Mouse (Mus musculus) megakaryocyte, embryonic 14.5 days (primary cell): ENCODE results near the gene Ell. TPM values are rescaled to one million over a fixed set of nuclear protein-coding genes. Genes with fewer than 3 reads are reported as not detected.

Experiments
- H3K27me3 ChIP-seq: replicated peaks from 2 replicates; pipeline ENCODE3; 2012; ENCODE audit warnings: inconsistent platforms
- H3K36me3 ChIP-seq: replicated peaks from 2 replicates; pipeline ENCODE3; 2012; ENCODE audit warnings: low read length, inconsistent platforms, mixed read lengths
- H3K4me1 ChIP-seq: 2 replicates; pipeline ENCODE4 v1.6.1; 2012; ENCODE audit warnings: inconsistent platforms
- H3K4me3 ChIP-seq: replicated peaks from 2 replicates; pipeline ENCODE3; 2012; ENCODE audit warnings: moderate library complexity, mild to moderate bottlenecking, inconsistent platforms
- H3K9me3 ChIP-seq: 2 replicates; pipeline ENCODE4 v1.6.1; 2012; ENCODE audit warnings: inconsistent platforms
- FLI1 ChIP-seq: IDR thresholded peaks from 2 replicates; pipeline ENCODE4 v1.6.1; 2012; ENCODE audit warnings: low read length, inconsistent platforms, mixed read lengths
- GATA1 ChIP-seq: IDR thresholded peaks from 3 replicates; pipeline ENCODE4 v1.6.1; 2012; ENCODE audit warnings: mixed read lengths, low read length, inconsistent platforms, borderline replicate concordance
- polyA plus RNA-seq: library from polyadenylated mRNA; stranded (reverse); fragments of >175 nt; gene quantifications from 2 replicates; pipeline ENCODE4 v1.2.3, GENCODE M21; 2012; ENCODE audit warnings: low replicate concordance; ENCODE audit not compliant: insufficient read depth

Gene Ell
- polyA plus RNA-seq, 1 experiment, result 58.8 TPM

DNA sequence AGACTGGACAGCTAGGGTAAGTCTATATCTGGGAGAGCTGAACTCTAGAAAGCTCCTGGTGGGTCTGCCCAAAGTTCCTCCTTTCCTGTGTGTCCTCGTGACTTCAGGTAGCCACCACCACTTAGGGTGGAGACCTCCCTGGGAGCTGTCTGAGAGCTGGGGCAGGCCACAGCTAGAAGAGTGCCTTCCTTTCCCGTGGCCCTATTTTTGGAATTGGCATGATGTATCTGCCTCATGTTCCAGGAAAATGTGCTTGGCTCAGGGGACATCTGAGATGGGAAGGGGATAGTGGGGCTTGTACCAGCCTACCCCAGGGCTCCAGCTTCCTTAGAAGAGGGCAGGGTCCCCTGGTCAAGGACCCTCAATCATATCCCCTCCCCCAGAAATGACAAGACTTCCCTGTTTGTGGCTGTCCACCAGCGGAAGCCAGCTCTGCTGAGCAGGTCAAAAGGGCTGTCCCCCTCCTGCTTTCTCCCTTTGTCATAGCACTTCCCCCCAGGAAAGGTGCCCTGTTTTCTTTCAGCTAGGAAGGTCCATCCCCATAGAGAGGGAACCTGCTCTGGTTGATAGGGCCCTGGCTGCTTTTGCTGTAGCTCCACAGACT is 12.4 kb downstream of the Ell start:
- peaks cover 75% of the 10 kb centered on the region for H3K36me3 ChIP-seq
- H3K4me1 ChIP-seq, result peaks cover 99% of the 10 kb centered on the region
- TF ChIP-seq FLI1 (no peak), GATA1 (no peak)

GRCm38 (mm10) chr8:70552836-70553235 is 13.6 kb downstream of the Ell start:
- Histone ChIP-seq H3K4me3 (peak overlapping the region; percentile 83), H3K27me3 (no peaks in the 10 kb centered on the region), H3K4me1 (peaks cover 99% of the 10 kb centered on the region), H3K9me3 (no peaks in the 10 kb centered on the region), H3K36me3 (peaks cover 78% of the 10 kb centered on the region)
- TF ChIP-seq FLI1, result no peak
- TF ChIP-seq GATA1, result no peak

More for the DNA sequence above, 12.4 kb downstream of the Ell start:
- Histone ChIP-seq H3K27me3 (no peaks in the 10 kb centered on the region), H3K4me3 (peak overlapping the region; percentile 83), H3K9me3 (no peaks in the 10 kb centered on the region)

- peaks cover 74% of the 10 kb centered on the region for H3K36me3 ChIP-seq
- H3K4me3 ChIP-seq, result peak overlapping the region; percentile 67
- TF ChIP-seq FLI1 (no peak), GATA1 (no peak)
- H3K9me3 ChIP-seq, result no peaks in the 10 kb centered on the region
- peaks cover 99% of the 10 kb centered on the region for H3K4me1 ChIP-seq
- H3K27me3 ChIP-seq, result no peaks in the 10 kb centered on the region
Observed at GRCm38 (mm10) chr8:70553740-70554139, 14.5 kb downstream of the Ell start.

DNA sequence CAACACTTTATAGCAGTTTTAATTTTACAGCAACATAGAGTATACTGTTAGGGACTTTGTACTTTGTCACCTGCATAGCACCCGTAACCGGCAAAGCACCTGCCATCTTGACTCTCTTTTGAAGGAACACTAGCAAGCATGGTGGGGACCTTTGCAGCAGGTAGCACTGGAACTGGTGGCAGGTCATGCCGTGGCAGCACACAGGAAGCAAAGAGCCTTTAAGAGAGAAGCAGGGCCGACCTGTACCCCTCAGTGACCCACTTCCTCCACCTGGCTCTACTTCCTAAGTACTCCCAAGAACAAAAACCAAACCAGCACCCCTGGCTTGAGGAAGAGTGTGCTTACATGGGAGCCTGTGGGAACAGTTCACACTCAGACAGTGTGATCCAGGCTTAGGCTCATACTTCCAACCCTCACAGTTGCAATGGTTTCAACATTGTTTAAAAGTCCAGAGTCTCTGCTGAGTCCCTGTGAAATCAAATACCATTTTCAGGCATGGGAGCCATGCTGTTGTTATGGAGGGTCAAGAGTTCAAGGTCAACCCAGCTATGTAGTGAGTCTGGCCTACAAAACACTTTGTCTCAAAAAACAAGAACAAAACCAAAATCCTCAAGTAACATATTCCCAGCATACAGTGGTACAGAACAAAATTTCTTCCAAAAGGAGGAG is 16.0 kb downstream of the Ell start:
- H3K4me3 ChIP-seq, result no peak overlapping the region
- no peaks in the 10 kb centered on the region for H3K9me3 ChIP-seq
- H3K27me3 ChIP-seq, result no peaks in the 10 kb centered on the region
- H3K4me1 ChIP-seq, result peaks cover 99% of the 10 kb centered on the region
- no peak for TF ChIP-seq FLI1
- TF ChIP-seq GATA1, result no peak
- peaks cover 84% of the 10 kb centered on the region for H3K36me3 ChIP-seq

DNA sequence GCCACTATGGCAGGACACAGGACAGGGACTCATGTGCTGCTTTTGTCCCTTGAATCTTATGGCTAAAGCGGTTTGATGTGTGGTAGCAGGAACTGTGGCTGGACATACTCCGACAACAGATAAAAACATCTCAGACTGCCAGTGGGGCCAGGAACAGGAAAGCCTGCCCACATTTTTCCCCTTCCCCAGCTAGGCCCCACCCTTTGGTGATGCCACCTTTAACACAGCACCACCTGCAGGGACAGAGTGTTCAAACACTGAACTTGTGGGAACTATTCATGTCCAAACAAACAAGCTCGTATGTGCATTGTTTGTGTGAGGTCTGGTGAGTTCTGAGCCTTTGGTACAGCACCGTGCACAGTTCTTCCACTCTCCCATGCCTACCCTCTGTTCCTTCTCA is 19.1 kb downstream of the Ell start:
- TF ChIP-seq GATA1, result no peak; the same call in 2 of the 3 replicates
- TF ChIP-seq FLI1, result no peak
- H3K4me1 ChIP-seq, result peaks cover 100% of the 10 kb centered on the region
- peaks cover 84% of the 10 kb centered on the region for H3K36me3 ChIP-seq

DNA sequence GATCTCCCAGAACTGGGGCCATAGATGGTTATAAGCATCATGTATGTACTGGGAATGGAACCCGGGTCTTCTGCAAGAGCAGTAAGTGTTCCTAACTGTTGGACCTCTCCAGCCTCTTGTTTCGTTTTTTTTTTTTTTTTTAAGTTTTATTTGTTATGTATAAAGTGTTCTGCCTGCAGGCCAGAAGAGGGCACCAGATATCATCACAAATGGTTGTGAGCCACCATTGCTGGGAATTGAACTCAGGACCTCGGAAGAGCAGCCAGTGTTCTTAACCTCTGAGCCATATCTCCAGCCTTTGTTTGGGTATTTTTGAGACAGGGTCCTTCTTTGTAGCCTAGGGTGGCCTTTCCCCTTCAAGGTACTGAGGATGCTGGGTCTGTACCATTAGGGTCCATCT is 19.7 kb downstream of the Ell start:
- TF ChIP-seq GATA1, result no peak
- TF ChIP-seq FLI1, result no peak
- Histone ChIP-seq H3K4me3 (peak overlapping the region; percentile 42), H3K9me3 (no peaks in the 10 kb centered on the region), H3K36me3 (peaks cover 82% of the 10 kb centered on the region), H3K4me1 (peaks cover 100% of the 10 kb centered on the region), H3K27me3 (no peaks in the 10 kb centered on the region)

More for the DNA sequence above, 19.1 kb downstream of the Ell start:
- peak overlapping the region; percentile 83 for H3K4me3 ChIP-seq
- no peaks in the 10 kb centered on the region for H3K27me3 ChIP-seq
- no peaks in the 10 kb centered on the region for H3K9me3 ChIP-seq

GRCm38 (mm10) chr8:70560096-70560495 is 20.8 kb downstream of the Ell start:
- Histone ChIP-seq H3K4me3 (peak overlapping the region; percentile 85), H3K36me3 (peaks cover 84% of the 10 kb centered on the region), H3K27me3 (no peaks in the 10 kb centered on the region), H3K9me3 (no peaks in the 10 kb centered on the region), H3K4me1 (peaks cover 100% of the 10 kb centered on the region)
- TF ChIP-seq GATA1, result no peak
- no peak for TF ChIP-seq FLI1

- no peak for TF ChIP-seq GATA1
- peaks cover 100% of the 10 kb centered on the region for H3K4me1 ChIP-seq
- no peaks in the 10 kb centered on the region for H3K9me3 ChIP-seq
- H3K27me3 ChIP-seq, result no peaks in the 10 kb centered on the region
- peak overlapping the region; percentile 85 for H3K4me3 ChIP-seq
- H3K36me3 ChIP-seq, result peaks cover 84% of the 10 kb centered on the region
Observed at GRCm38 (mm10) chr8:70560564-70560963, 21.3 kb downstream of the Ell start.

DNA sequence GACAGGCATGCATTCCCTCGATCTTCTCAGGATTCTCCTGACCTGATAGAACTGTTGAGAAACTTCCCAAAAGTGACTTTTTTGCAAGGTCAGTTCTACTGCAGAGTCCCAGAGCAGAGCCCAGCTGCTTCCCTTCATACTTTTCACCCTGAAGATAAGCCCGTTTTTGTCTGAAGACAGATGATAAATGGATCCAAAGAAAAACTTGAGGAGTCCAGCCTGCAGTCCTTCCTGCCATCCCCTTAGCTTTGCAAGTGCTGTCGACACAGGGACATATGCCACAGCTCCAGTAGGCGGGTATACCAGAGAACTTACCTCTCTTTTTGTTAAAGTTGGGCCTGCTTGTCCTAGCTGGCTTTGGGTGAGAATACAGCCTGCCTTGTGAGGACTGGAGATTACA is 22.1 kb downstream of the Ell start:
- H3K27me3 ChIP-seq, result no peaks in the 10 kb centered on the region
- H3K36me3 ChIP-seq, result peaks cover 84% of the 10 kb centered on the region
- peak overlapping the region; percentile 85 for H3K4me3 ChIP-seq
- H3K9me3 ChIP-seq, result no peaks in the 10 kb centered on the region
- no peak for TF ChIP-seq GATA1
- no peak for TF ChIP-seq FLI1
- H3K4me1 ChIP-seq, result peaks cover 100% of the 10 kb centered on the region

- Histone ChIP-seq H3K4me1 (peaks cover 100% of the 10 kb centered on the region), H3K36me3 (peaks cover 84% of the 10 kb centered on the region), H3K27me3 (no peaks in the 10 kb centered on the region), H3K4me3 (peak overlapping the region; percentile 66), H3K9me3 (no peaks in the 10 kb centered on the region)
- TF ChIP-seq GATA1, result no peak
- no peak for TF ChIP-seq FLI1
Observed at GRCm38 (mm10) chr8:70561809-70562535, 22.7 kb downstream of the Ell start.
